Mouse (Mus musculus) lung, embryonic 14.5 days (tissue): Measurements from ENCODE around the gene Atoh7. TPM values are rescaled to one million over a fixed set of nuclear protein-coding genes. Genes with fewer than 3 reads are reported as not detected.

Experiments used
- ATAC-seq: fragments of 200-750 bp; cut with Nextera tagmentation; 2 replicates; pipeline ENCODE4 v1.8.0; 2017; ENCODE audit warnings: mild to moderate bottlenecking, moderate TSS enrichment, moderate library complexity; ENCODE audit not compliant: insufficient read depth
- DNase-seq: peaks from one replicate; pipeline ENCODE4 v3.0.0-alpha.2; 2015
- H3K27ac ChIP-seq: fragments of 300-500 bp; sonication (generic); 2 replicates; pipeline ENCODE4 v1.5.1; 2014; ENCODE audit warnings: low read depth, mild to moderate bottlenecking, moderate library complexity
- H3K27me3 ChIP-seq: fragments of 300-500 bp; sonication (generic); 2 replicates; pipeline ENCODE4 v1.6.1; 2014; ENCODE audit warnings: low read length, control low read depth; ENCODE audit not compliant: insufficient read depth
- H3K36me3 ChIP-seq: fragments of 300-500 bp; sonication (generic); 2 replicates; pipeline ENCODE4 v1.6.1; 2014; ENCODE audit warnings: control low read depth; ENCODE audit not compliant: insufficient read depth
- H3K4me1 ChIP-seq: fragments of 300-500 bp; sonication (generic); 2 replicates; pipeline ENCODE4 v1.6.1; 2014; ENCODE audit warnings: antibody characterized with exemption, control low read depth; ENCODE audit not compliant: insufficient read depth
- H3K4me2 ChIP-seq: fragments of 300-500 bp; sonication (generic); 2 replicates; pipeline ENCODE4 v1.6.1; 2014; ENCODE audit warnings: mild to moderate bottlenecking
- H3K4me3 ChIP-seq: fragments of 300-500 bp; sonication (generic); 2 replicates; pipeline ENCODE4 v1.5.1; 2014; ENCODE audit warnings: low read depth, low read length
- H3K9ac ChIP-seq: fragments of 300-500 bp; sonication (generic); 2 replicates; pipeline ENCODE4 v1.6.1; 2014
- H3K9me3 ChIP-seq: fragments of 300-500 bp; sonication (generic); 2 replicates; pipeline ENCODE4 v1.6.1; 2016; ENCODE audit warnings: low read depth, low read length, control low read depth
- CTCF ChIP-seq: IDR thresholded peaks from 2 replicates; pipeline ENCODE4 v1.5.1; 2016; ENCODE audit warnings: antibody characterized with exemption, low read depth
- WGBS: fragments of 180-500 bp; shearing (Covaris S2); extraction: QIAGEN DNeasy Blood & Tissue Kit; methylation state at CpG from one replicate; pipeline ENCODE4 v1.1.7; 2014; 5-methylcytosine and 5-hydroxymethylcytosine counted together
- polyA plus RNA-seq: library from polyadenylated mRNA; unstranded; fragments of >200 nt; fragmentation: Nextera tagmentation; extraction: Ambion mirVana; gene quantifications from 2 replicates; pipeline ENCODE4 v1.2.1, GENCODE M21; 2014

The Atoh7 gene
- polyA plus RNA-seq, 1 experiment from 2014 or later: 0.11 TPM

DNA sequence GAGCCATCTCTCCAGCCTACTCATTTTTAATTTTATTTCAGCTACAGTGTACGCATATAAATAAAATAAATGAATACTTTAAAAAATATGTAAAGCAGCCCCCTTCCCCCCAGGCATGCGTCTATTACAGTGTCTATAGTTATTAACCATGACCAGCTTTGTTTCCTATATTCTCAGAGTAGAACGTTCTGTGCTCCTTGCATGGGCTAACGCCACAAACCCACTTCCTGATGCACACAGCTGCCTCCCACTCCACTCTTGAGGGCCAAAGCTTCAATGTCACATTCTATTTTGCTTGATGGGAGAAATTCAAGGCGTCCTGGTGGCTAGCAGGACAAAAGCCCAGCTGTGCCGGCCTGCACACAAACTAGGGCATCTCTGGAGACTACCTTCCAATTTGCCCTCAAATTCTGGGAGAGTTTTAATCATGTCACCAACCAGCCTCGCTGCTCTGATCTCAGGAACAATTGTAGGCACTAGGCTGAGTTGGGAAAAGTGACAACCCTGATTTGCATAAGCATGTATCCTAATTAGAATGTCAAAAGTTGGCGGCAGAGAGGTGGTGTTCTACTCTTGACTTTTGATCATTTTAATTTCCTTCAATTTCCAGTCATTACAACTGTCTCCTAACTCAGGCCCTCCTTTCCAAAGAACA is 10.2 kb upstream of the Atoh7 start:
- no peak for TF ChIP-seq CTCF
- H3K4me1 ChIP-seq: no peaks in the 10 kb centered on the region
- ATAC-seq: no peak
- no peak for DNase-seq
- 0 out of 2 replicates have a peak, but pooled peaks cover 2% of the 10 kb centered on the region for H3K27me3 ChIP-seq
- no peak overlapping the region for H3K27ac ChIP-seq
- peak overlapping the region; percentile 64 for H3K4me2 ChIP-seq
- H3K9me3 ChIP-seq: no peaks in the 10 kb centered on the region
- H3K9ac ChIP-seq: 0 out of 2 replicates have a peak overlapping the region, but pooled peaks have one; percentile 43
- peak overlapping the region; percentile 26 for H3K4me3 ChIP-seq
- WGBS: 48% methylated on average over 8 of the region's 8 CpGs
- no peaks in the 10 kb centered on the region for H3K36me3 ChIP-seq

DNA sequence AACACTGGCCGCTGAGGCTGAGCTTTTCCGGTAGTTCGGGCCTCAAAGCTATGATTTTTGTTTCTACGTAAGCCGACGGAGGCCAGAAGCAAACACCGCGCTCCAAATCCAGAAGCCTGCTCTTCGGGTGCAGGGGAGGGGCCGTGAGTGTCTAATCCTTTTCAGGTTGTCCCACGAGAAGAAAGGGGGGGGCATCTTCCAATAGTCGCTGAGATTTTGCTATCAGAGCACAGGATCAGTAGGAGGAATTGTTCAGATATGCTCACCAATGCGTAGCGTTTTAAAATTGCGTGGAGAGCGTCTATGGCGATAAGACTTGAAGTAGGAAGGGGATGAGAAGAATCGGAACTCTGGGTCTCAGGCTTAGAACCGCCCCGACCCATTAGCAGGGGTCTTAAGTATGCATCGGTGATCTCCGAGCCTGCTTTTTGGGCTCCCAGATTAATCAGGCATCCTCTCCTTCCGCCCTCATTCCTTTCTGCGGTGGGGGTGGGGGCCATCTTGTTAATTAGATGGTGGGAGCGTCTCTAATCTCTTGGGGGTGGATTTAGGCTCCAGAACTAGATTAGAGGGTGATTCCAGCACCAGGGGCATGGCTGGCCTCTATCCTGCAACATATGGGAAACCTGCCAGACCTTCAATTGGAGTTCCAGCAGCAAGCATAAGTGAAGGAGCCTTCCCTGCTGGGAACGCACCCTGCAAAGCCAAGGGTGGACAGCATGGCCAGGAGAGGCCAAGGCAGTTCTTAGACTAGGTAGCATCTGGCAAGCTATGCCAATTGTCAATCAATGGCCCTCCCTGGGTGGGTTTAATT is 9.5 kb upstream of the Atoh7 start:
- ATAC-seq (no peak), DNase-seq (peak; percentile 43)
- 7% methylated on average over 26 of the region's 26 CpGs for WGBS
- no peak for TF ChIP-seq CTCF
- no peaks in the 10 kb centered on the region for H3K9me3 ChIP-seq
- H3K4me2 ChIP-seq: peak overlapping the region; percentile 64
- H3K9ac ChIP-seq: peak overlapping the region; percentile 43; the same call in 1 of the 2 replicates
- H3K27ac ChIP-seq: no peak overlapping the region
- peak overlapping the region; percentile 26 for H3K4me3 ChIP-seq
- H3K4me1 ChIP-seq: no peaks in the 10 kb centered on the region
- H3K36me3 ChIP-seq: no peaks in the 10 kb centered on the region
- 0 out of 2 replicates have a peak, but pooled peaks cover 2% of the 10 kb centered on the region for H3K27me3 ChIP-seq

DNA sequence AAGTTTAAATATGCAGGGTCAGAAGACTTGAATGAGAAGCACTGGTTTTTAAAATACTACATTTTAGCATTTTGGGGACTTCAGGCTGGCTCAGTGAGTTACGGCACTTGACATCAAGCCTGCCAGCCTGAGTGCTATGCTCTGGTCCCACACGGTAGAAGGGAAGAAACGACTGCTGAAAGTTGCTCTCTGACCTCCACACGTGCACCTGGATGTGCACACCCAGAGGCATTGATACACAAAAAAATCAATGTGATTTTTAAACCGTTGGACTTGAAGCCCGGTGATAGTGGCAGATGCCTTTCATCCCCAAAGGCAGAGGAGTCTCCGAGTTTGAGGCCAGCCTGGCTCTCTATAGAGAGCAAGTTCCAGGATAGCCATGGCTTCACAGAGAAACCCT is 7.5 kb upstream of the Atoh7 start:
- H3K4me3 ChIP-seq: no peak overlapping the region
- H3K36me3 ChIP-seq: no peaks in the 10 kb centered on the region
- H3K27me3 ChIP-seq: 0 out of 2 replicates have a peak, but pooled peaks cover 2% of the 10 kb centered on the region
- no peak for TF ChIP-seq CTCF
- no peaks in the 10 kb centered on the region for H3K9me3 ChIP-seq
- no peak for DNase-seq
- H3K4me2 ChIP-seq: no peak overlapping the region
- H3K4me1 ChIP-seq: no peaks in the 10 kb centered on the region
- WGBS: 74% methylated on average over 7 of the region's 7 CpGs
- no peak overlapping the region for H3K9ac ChIP-seq
- ATAC-seq: no peak
- H3K27ac ChIP-seq: no peak overlapping the region

- Histone ChIP-seq H3K36me3 (no peaks in the 10 kb centered on the region), H3K9me3 (no peaks in the 10 kb centered on the region), H3K4me2 (no peak overlapping the region), H3K27ac (no peak overlapping the region), H3K4me1 (no peaks in the 10 kb centered on the region), H3K9ac (no peak overlapping the region), H3K27me3 (peaks cover 7% of the 10 kb centered on the region; the same call in 1 of the 2 replicates), H3K4me3 (no peak overlapping the region)
- TF ChIP-seq CTCF: no peak
- ATAC-seq (no peak), DNase-seq (no peak)
- WGBS: 62% methylated on average over 10 of the region's 10 CpGs
Observed at GRCm38 (mm10) chr10:63092616-63093550, 6.6 kb upstream of the Atoh7 start.

GRCm38 (mm10) chr10:63096757-63097156 is 2.7 kb upstream of the Atoh7 start:
- Histone ChIP-seq H3K27ac (no peak overlapping the region), H3K4me3 (no peak overlapping the region), H3K9ac (no peak overlapping the region), H3K4me1 (no peaks in the 10 kb centered on the region), H3K27me3 (peaks cover 32% of the 10 kb centered on the region), H3K9me3 (no peaks in the 10 kb centered on the region), H3K4me2 (no peak overlapping the region), H3K36me3 (no peaks in the 10 kb centered on the region)
- 64% methylated on average over 2 of the region's 2 CpGs for WGBS
- DNase-seq: no peak
- no peak for TF ChIP-seq CTCF
- ATAC-seq: no peak

DNA sequence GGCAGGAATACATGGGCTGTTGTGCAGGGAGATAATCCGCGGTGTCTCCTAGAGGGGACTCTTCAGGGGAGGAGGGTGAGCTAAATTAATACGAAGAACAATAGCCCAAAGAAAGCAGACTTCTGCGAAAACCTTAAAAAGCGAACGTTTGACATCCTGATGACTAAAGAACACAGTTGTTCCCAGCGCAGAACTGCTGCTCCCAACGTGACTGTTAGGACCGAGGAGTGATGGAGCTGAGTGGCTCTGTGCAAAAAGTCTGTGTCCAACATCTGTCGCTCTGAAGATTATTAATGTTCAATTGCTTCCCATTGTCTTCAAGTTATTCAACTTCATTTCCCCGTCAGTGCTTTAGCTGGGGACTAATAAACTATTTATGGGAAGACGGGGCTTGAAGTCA is 1.3 kb upstream of the Atoh7 start:
- Histone ChIP-seq H3K27ac (no peak overlapping the region), H3K36me3 (no peaks in the 10 kb centered on the region), H3K27me3 (peaks cover 32% of the 10 kb centered on the region), H3K9ac (no peak overlapping the region), H3K4me2 (no peak overlapping the region), H3K4me3 (no peak overlapping the region), H3K9me3 (no peaks in the 10 kb centered on the region), H3K4me1 (no peaks in the 10 kb centered on the region)
- WGBS: 59% methylated on average over 12 of the region's 12 CpGs
- TF ChIP-seq CTCF: no peak
- no peak for DNase-seq
- no peak for ATAC-seq
